Mouse (Mus musculus): ENCODE results near the gene Hdac6. TPM values are rescaled to one million over a fixed set of nuclear protein-coding genes. Genes with fewer than 3 reads are reported as not detected.

Gene Hdac6
- 10 to 100 TPM; 42.4 to 57.2 TPM for total RNA-seq (2021)

DNA sequence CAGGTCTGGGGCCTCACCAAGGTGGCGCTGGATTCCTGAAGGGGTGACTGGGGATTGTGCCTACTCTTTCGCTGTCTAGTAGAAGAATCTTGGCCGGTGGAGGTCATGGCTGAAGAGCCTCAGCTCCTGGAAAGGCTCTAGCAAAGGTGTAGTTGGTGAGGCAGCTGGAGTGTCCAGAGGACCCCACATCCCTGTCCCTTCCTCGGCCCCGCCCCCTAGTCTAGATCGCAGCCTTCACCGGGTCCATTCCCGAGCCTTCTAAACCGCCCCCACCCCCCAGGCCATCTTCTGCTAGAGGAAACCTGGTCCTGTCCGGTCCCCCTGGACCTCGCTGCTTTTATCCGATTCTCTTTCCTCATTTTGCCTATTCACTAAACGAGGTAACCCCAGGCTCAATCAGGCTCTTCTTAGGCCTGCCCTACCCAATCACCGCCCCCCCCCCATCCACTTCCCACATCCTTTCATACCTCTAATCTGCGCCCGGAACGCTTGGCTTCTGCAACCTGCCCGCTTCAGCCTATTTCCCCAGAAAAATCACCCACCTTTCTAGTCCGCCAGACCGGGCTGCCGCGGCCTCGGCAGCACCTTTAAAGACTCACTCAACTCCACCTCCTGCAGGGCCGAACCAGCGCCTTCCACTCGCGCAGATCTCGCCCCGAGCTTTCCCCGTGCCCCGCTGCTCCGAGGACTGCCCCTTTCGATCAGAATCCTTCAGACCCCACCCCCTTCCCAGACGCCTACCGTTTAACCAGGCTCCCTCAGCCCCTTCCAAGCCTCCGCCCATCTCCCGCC is at the start of gene Hdac6:
Hdac6 (minus strand) TSS at position 782 of the 792 bp plus-strand sequence.
- DNase-seq (ENCODE audit: extremely low spot score in 1 of 2, low spot score in 1 of 2) = no peak

GRCm38 (mm10) chrX:7993068-7993735 is 45.5 kb upstream of the Hdac6 start:
- DNase-seq (ENCODE audit: extremely low spot score in 1 of 2, low spot score in 1 of 2) = no peak

DNA sequence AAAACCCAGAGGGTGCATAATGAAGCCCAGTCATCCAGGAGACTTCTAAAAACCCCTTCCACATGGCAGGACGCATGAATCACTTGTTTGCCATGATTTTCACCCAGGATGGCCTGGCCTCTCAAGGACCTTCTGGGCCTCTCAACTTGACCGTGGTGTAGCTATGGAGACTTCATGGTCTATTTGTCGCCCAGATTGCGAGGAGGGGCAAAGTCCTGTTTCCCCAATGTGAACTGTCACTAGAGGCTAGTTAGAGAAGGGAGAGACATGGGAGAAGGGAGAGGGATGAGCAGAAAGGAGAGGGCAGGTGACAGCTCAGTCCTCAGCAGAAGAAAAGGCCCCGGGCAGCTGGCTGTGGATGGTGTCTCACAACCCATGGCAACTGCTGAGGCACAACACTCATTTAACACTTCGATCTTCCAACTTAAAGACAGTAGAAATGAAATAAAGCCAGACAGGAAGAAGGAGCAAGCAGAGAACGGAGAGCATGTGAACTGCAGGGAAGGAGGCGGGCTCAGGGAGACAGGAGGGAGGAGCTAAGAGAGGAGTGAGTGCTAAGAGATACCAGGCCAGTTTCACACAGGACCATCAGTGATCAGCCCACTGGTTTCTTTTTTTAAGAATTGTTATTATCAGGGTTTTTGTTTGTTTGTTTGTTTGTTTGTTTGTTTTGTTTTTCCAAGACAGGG is 44.8 kb upstream of the Hdac6 start:
- no peak for DNase-seq (ENCODE audit: extremely low spot score in 1 of 2, low spot score in 1 of 2)

GRCm38 (mm10) chrX:7981368-7981767 is 33.7 kb upstream of the Hdac6 start:
- DNase-seq (ENCODE audit: extremely low spot score in 1 of 2, low spot score in 1 of 2) = no peak

- DNase-seq (ENCODE audit: extremely low spot score in 1 of 2, low spot score in 1 of 2) = no peak
Observed at GRCm38 (mm10) chrX:7977892-7978291, 30.2 kb upstream of the Hdac6 start, which contains the start of gene Gata1. Gene Gata1, minus strand, starts transcription at chrX:7978071.

GRCm38 (mm10) chrX:7971292-7971691 is 23.6 kb upstream of the Hdac6 start:
- DNase-seq (ENCODE audit: extremely low spot score in 1 of 2, low spot score in 1 of 2) = no peak

GRCm38 (mm10) chrX:7968899-7969298 is 21.2 kb upstream of the Hdac6 start:
- no peak for DNase-seq (ENCODE audit: extremely low spot score in 1 of 2, low spot score in 1 of 2)

- DNase-seq (ENCODE audit: extremely low spot score in 1 of 2, low spot score in 1 of 2) = no peak
Observed at GRCm38 (mm10) chrX:7968226-7968625, 20.5 kb upstream of the Hdac6 start.

DNA sequence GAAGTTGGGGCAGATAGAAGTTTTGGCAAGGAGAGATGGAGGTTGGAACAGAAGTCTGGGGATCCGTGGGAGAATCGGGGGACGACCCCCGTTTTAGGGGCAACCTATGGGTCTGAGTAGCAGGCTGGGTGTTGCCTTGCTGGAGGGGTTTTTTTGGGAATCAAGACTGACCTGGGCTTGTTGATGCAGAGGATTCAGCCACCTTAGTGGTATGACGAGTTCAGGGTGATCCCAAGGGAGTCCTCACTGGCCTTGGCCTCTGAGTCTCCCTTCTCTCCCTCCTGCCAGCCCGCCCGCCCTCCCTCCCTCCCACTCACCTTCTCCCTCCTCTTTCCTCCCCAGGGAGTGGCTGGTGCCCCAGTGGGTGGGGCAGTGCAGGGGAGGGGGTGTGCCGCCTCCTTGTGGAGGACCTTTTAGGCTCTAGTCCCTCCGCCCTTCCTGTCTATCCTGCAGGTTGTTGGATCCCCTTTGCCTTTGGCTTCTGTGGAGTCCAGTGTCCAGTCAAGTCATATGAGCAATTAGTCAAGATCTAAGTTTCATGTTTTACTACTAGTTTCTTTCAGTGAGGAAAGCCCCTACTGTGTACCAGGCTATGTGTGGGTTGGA is 20.0 kb upstream of the Hdac6 start:
- no peak for DNase-seq (ENCODE audit: extremely low spot score in 1 of 2, low spot score in 1 of 2)

DNA sequence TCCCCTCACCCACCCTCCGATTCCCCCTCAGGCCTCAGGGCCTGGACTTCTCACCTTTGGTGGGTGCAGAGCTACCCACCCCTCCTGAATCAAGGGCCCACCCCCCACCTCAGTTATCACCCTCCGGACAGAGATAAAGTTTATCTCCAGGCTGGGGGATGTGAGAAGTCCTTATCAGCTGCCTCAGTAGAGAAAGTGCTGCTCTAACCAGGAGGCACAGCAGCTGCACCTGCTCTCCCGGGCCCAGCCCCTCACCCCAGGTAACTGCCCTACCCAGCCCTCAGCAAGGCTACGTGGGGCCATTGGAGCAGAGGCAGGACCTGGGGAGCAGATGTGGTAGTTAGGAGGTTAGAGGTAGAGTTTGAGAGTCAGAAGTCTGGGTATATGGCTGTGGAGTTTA is 18.5 kb upstream of the Hdac6 start:
- no peak for DNase-seq (ENCODE audit: extremely low spot score in 1 of 2, low spot score in 1 of 2)

- no peak for DNase-seq (ENCODE audit: extremely low spot score in 1 of 2, low spot score in 1 of 2)
Observed at GRCm38 (mm10) chrX:7963829-7964626, 16.3 kb upstream of the Hdac6 start.

- no peak for DNase-seq (ENCODE audit: extremely low spot score in 1 of 2, low spot score in 1 of 2)
Observed at GRCm38 (mm10) chrX:7958868-7959267, 11.2 kb upstream of the Hdac6 start.

DNA sequence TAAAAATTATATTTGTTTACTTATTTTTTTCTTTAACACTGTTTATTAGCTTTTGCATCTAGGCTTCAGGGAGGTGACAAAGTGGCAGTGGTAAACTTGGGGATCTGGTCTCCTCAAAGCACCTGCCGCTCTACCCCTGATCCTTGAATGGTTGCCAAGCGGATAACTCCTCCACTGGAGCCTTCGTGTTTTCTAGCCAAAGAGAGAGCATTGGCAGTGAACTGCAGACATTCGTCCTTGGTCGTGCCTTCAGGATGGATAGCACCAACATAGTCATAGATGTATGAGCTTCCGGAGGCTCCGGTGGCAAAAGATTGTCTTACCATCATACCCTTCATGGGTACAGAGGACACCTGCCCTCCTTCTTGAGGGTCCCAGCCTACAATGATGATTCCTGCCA is 2.4 kb upstream of the Hdac6 start:
- DNase-seq (ENCODE audit: extremely low spot score in 1 of 2, low spot score in 1 of 2) = no peak

DNA sequence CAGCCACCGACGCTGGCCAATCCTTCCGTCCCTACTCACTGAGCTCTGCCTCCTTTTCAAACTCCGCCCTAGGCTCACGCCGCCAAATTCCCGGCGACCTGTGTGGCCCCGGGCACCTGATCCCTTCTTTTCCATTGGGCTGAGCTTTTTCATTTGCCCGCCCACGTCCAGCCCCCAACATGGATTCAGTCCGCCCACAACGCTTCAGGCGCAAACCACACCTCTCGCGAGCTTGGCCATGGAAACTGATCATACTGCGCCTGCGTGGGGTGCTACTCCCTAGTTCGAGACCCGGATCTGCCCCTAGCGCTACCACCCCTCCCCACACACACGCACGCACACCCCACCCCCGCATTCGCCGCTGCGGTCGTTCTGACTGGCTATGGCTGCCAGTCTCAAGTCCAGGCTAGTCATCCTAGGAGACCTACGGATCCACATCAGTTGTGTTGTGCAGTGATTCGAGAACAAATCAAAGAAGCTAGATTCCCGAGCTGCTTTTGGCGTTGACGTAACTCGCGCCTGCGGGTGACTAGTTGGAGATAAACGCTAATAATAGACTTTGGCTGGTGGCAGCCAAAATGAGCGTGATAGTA is 307 bp upstream of the Hdac6 start:
- peak; percentile 70 to 82 for DNase-seq (ENCODE audit: extremely low spot score in 1 of 2, low spot score in 1 of 2)

DNA sequence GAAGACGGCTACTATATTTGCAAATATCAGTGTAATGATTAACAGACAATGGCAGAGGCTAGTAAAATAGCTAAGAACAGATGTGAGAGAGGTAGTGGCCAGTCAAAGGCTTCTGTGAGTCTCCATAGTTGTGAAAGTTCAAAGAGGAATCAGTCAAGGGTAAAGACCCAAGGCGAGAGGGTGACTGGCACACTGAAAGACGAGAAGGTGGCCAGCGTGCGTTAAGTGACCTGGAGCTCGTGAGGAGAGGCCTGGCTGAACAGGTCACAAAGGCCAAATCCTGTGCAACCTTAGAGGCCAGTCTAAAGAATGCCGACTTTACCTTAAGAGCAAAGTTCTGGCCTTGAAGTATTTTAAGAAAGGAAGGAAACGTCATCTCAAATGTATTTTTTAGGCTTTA is 2.1 kb downstream of the Hdac6 start:
- DNase-seq (ENCODE audit: extremely low spot score in 1 of 2, low spot score in 1 of 2) = no peak

GRCm38 (mm10) chrX:7937667-7938066 is 10.0 kb downstream of the Hdac6 start:
- no peak for DNase-seq (ENCODE audit: extremely low spot score in 1 of 2, low spot score in 1 of 2)

- no peak for DNase-seq (ENCODE audit: extremely low spot score in 1 of 2, low spot score in 1 of 2)
Observed at GRCm38 (mm10) chrX:7936874-7937273, 10.8 kb downstream of the Hdac6 start.

DNA sequence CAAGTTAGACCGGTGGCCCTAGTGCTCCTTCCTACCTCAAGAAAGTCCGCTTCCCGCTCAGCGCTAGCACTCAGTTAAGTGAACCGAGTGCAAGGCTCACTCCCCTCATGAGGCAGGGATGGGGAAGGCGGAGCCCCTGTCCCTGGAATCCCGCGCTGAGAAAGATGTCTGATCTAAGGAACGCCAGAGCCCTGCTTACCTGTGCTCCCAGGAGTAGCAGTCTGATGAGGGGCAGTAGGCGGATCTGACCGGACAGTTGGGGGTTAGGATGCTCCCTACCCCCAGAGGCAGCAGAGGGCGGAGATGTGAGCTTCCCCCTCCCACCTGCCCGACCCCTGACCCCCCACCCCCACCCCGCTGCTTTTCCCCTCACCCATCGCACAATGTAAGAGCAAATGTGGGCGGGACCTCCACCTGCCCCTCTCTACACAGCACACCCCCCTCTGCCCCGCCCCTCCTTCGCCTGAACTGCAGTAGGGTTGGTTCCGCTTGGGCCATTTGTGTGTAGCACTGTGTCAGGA is 19.4 kb downstream of the Hdac6 start, which contains the start of gene Eras:
Eras (minus strand) TSS at position 338 of the 521 bp plus-strand sequence.
- DNase-seq (ENCODE audit: extremely low spot score in 1 of 2, low spot score in 1 of 2) = no peak

DNA sequence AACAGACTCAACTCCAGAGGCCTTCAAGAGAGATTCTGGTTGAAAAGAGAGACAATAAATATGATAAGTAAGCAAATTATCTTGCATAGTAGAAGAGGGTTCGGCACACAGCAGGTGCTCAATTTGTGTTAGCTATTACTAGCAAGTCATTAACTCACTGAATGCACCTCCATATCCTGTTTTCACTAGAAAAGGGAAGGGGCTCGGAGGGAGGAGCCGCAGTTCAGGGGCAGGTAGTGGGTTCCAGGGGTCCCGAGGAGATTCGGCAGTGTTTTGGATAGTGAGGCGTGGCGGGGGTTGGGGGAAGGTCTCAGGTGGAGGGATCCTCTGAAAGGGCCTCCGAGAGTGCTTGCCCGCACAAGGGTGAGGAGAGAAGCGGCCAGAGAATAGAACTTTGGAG is 20.6 kb downstream of the Hdac6 start:
- no peak for DNase-seq (ENCODE audit: extremely low spot score in 1 of 2, low spot score in 1 of 2)
